Mouse (Mus musculus) small intestine, adult 2 months (tissue): ENCODE results near the gene Olfr1018. TPM values are rescaled to one million over a fixed set of nuclear protein-coding genes. Genes with fewer than 3 reads are reported as not detected.

Experiments used
- H3K27ac ChIP-seq: fragments of 200-500 bp; 2 replicates; pipeline ENCODE4 v1.5.1; 2012; ENCODE audit warnings: low read depth, low read length, control low read depth, inconsistent platforms; ENCODE audit not compliant: insufficient read depth
- H3K27me3 ChIP-seq: fragments of 200-500 bp; 2 replicates; pipeline ENCODE4 v1.6.1; 2012; ENCODE audit warnings: mild to moderate bottlenecking, moderate library complexity, low read length, inconsistent platforms; ENCODE audit not compliant: control insufficient read depth, insufficient read depth
- H3K36me3 ChIP-seq: fragments of 200-500 bp; 2 replicates; pipeline ENCODE4 v1.6.1; 2012; ENCODE audit warnings: mild to moderate bottlenecking, low read length, control low read depth, inconsistent platforms; ENCODE audit not compliant: control insufficient read depth, insufficient read depth
- H3K4me1 ChIP-seq: fragments of 200-500 bp; 2 replicates; pipeline ENCODE4 v1.6.1; 2012; ENCODE audit warnings: low read length, inconsistent platforms, mixed read lengths; ENCODE audit not compliant: control insufficient read depth, insufficient read depth, insufficient read length
- H3K4me3 ChIP-seq: fragments of 200-500 bp; 2 replicates; pipeline ENCODE4 v1.5.1; 2012; ENCODE audit warnings: low read depth, mild to moderate bottlenecking, control low read depth, inconsistent platforms, low read length, moderate library complexity
- CTCF ChIP-seq: fragments of 200-500 bp; IDR thresholded peaks from 2 replicates; pipeline ENCODE4 v1.5.1; 2012; ENCODE audit warnings: low read depth, mild to moderate bottlenecking, control low read depth, inconsistent platforms, low read length, moderate library complexity, mixed read lengths; ENCODE audit not compliant: insufficient replicate concordance, insufficient read length; ENCODE audit errors: extremely low read depth
- POLR2A ChIP-seq: fragments of 200-500 bp; IDR thresholded peaks from 2 replicates; pipeline ENCODE4 v1.6.1; 2012; ENCODE audit warnings: low read depth, mild to moderate bottlenecking, control low read depth, inconsistent platforms, low read length, moderate library complexity
- WGBS: fragments of 180-500 bp; shearing (Covaris S2); methylation state at CpG from one replicate; pipeline ENCODE4 v1.1.7; 2018; 5-methylcytosine and 5-hydroxymethylcytosine counted together
- polyA plus RNA-seq: library from polyadenylated mRNA; depleted of rRNA; stranded (reverse); fragments of >200 nt; gene quantifications from 2 replicates; pipeline ENCODE4 v1.2.3, GENCODE M21; 2012; rRNA removed

Olfr1018 gene
- not detected in 2 replicates for polyA plus RNA-seq

GRCm38 (mm10) chr2:85818179-85818578, at the start of gene Olfr1018:
Gene Olfr1018, plus strand, starts transcription at chr2:85818479.
- H3K27me3 ChIP-seq = no peaks in the 10 kb centered on the region
- TF ChIP-seq POLR2A = no peak
- no peak for TF ChIP-seq CTCF
- H3K4me3 ChIP-seq = no peak within 1 kb of the TSS
- no peaks in the 10 kb centered on the region for H3K4me1 ChIP-seq
- no peak within 1 kb of the TSS for H3K27ac ChIP-seq
- no peaks in the 10 kb centered on the region for H3K36me3 ChIP-seq

- no peaks in the 10 kb centered on the region for H3K36me3 ChIP-seq
- H3K4me3 ChIP-seq = no peak within 1 kb of the TSS
- H3K27me3 ChIP-seq = no peaks in the 10 kb centered on the region
- no peaks in the 10 kb centered on the region for H3K4me1 ChIP-seq
- no peak for TF ChIP-seq POLR2A
- no peak for TF ChIP-seq CTCF
- H3K27ac ChIP-seq = no peak within 1 kb of the TSS
These were observed 45.9 kb upstream of the Olfr1018 start, which contains the start of gene Olfr1014 for GRCm38 (mm10) chr2:85772413-85772812. Gene Olfr1014, plus strand, starts transcription at chr2:85772713.

GRCm38 (mm10) chr2:85781717-85782116, 36.6 kb upstream of the Olfr1018 start, which contains the start of gene Olfr1015:
Gene Olfr1015, plus strand, starts transcription at chr2:85782017.
- H3K27ac ChIP-seq = no peak within 1 kb of the TSS
- H3K36me3 ChIP-seq = no peaks in the 10 kb centered on the region
- no peaks in the 10 kb centered on the region for H3K27me3 ChIP-seq
- no peak within 1 kb of the TSS for H3K4me3 ChIP-seq
- H3K4me1 ChIP-seq = no peaks in the 10 kb centered on the region
- TF ChIP-seq CTCF (no peak), POLR2A (no peak)

- WGBS = 45% methylated on average over 2 of the region's 2 CpGs
- no peaks in the 10 kb centered on the region for H3K27me3 ChIP-seq
- H3K4me3 ChIP-seq = no peak overlapping the region
- no peaks in the 10 kb centered on the region for H3K4me1 ChIP-seq
- TF ChIP-seq CTCF (no peak), POLR2A (no peak)
- H3K27ac ChIP-seq = no peak overlapping the region
- H3K36me3 ChIP-seq = no peaks in the 10 kb centered on the region
These were observed 25.9 kb upstream of the Olfr1018 start for GRCm38 (mm10) chr2:85792331-85792730.

- no peaks in the 10 kb centered on the region for H3K36me3 ChIP-seq
- H3K4me3 ChIP-seq = no peak within 1 kb of the TSS
- H3K27ac ChIP-seq = no peak within 1 kb of the TSS
- H3K27me3 ChIP-seq = no peaks in the 10 kb centered on the region
- WGBS = 86% methylated on average over 2 of the region's 2 CpGs
- no peaks in the 10 kb centered on the region for H3K4me1 ChIP-seq
- no peak for TF ChIP-seq POLR2A
- TF ChIP-seq CTCF = no peak
These were observed 15.8 kb upstream of the Olfr1018 start, which contains the start of gene Olfr1016 for GRCm38 (mm10) chr2:85802444-85802843. Gene Olfr1016, minus strand, starts transcription at chr2:85802544.

- Histone ChIP-seq H3K4me3 (no peak overlapping the region), H3K36me3 (no peaks in the 10 kb centered on the region), H3K27ac (no peak overlapping the region), H3K27me3 (no peaks in the 10 kb centered on the region), H3K4me1 (no peaks in the 10 kb centered on the region)
- 83% methylated on average over 4 of the region's 4 CpGs for WGBS
- no peak for TF ChIP-seq POLR2A
- TF ChIP-seq CTCF = no peak
These were observed 13.8 kb upstream of the Olfr1018 start for GRCm38 (mm10) chr2:85804501-85804900.

- Histone ChIP-seq H3K27me3 (no peaks in the 10 kb centered on the region), H3K36me3 (no peaks in the 10 kb centered on the region), H3K27ac (no peak within 1 kb of the TSS), H3K4me3 (no peak within 1 kb of the TSS), H3K4me1 (no peaks in the 10 kb centered on the region)
- no peak for TF ChIP-seq CTCF
- no peak for TF ChIP-seq POLR2A
These were observed 27.1 kb downstream of the Olfr1018 start, which contains the start of gene Olfr1019 for GRCm38 (mm10) chr2:85845383-85845782. Gene Olfr1019, minus strand, starts transcription at chr2:85845483.

GRCm38 (mm10) chr2:85846730-85847129, 28.5 kb downstream of the Olfr1018 start, which contains the start of gene Olfr1020:
Gene Olfr1020, plus strand, starts transcription at chr2:85847030.
- H3K4me3 ChIP-seq = no peak within 1 kb of the TSS
- H3K36me3 ChIP-seq = no peaks in the 10 kb centered on the region
- TF ChIP-seq CTCF (no peak), POLR2A (no peak)
- H3K4me1 ChIP-seq = no peaks in the 10 kb centered on the region
- WGBS = 78% methylated on average over 1 of the region's 1 CpGs
- H3K27me3 ChIP-seq = no peaks in the 10 kb centered on the region
- H3K27ac ChIP-seq = no peak within 1 kb of the TSS
